Mouse (Mus musculus) lung, embryonic 16.5 days (tissue): ENCODE data around the gene Cacna1i. TPM values are rescaled to one million over a fixed set of nuclear protein-coding genes. Genes with fewer than 3 reads are reported as not detected.

Experiments used
- ATAC-seq: fragments of 200-750 bp; cut with Nextera tagmentation; 2 replicates; pipeline ENCODE4 v1.8.0; 2017; ENCODE audit warnings: low read depth, mild to moderate bottlenecking, moderate library complexity
- H3K27ac ChIP-seq: fragments of 300-500 bp; sonication (generic); 2 replicates; pipeline ENCODE4 v1.5.1; 2014; ENCODE audit warnings: mild to moderate bottlenecking, control low read depth, low read length
- H3K27me3 ChIP-seq: fragments of 300-500 bp; sonication (generic); 2 replicates; pipeline ENCODE4 v1.6.1; 2014; ENCODE audit warnings: low read depth, low read length, mixed read lengths; ENCODE audit not compliant: control insufficient read depth, insufficient read depth
- H3K36me3 ChIP-seq: fragments of 300-500 bp; sonication (generic); 2 replicates; pipeline ENCODE4 v1.6.1; 2014; ENCODE audit warnings: low read length; ENCODE audit not compliant: control insufficient read depth, insufficient read depth
- H3K4me1 ChIP-seq: fragments of 300-500 bp; sonication (generic); replicated peaks from 2 replicates; pipeline ENCODE4 v1.6.1; 2014; ENCODE audit warnings: low read length, mixed read lengths; ENCODE audit not compliant: control insufficient read depth, insufficient read depth
- H3K4me2 ChIP-seq: fragments of 300-500 bp; sonication (generic); 2 replicates; pipeline ENCODE4 v1.6.1; 2014; ENCODE audit warnings: low read depth, low read length, control low read depth
- H3K4me3 ChIP-seq: fragments of 300-500 bp; sonication (generic); 2 replicates; pipeline ENCODE4 v1.5.1; 2014; ENCODE audit warnings: mild to moderate bottlenecking, low read length, control low read depth
- H3K9ac ChIP-seq: fragments of 300-500 bp; sonication (generic); 2 replicates; pipeline ENCODE4 v1.6.1; 2014; ENCODE audit warnings: low read length, control low read depth
- H3K9me3 ChIP-seq: fragments of 300-500 bp; sonication (generic); 2 replicates; pipeline ENCODE4 v1.6.1; 2016; ENCODE audit warnings: low read length; ENCODE audit not compliant: control insufficient read depth
- WGBS: fragments of 180-500 bp; shearing (Covaris S2); extraction: QIAGEN DNeasy Blood & Tissue Kit; methylation state at CpG from one replicate; pipeline ENCODE4 v1.1.7; 2014; 5-methylcytosine and 5-hydroxymethylcytosine counted together
- polyA plus RNA-seq: library from polyadenylated mRNA; unstranded; fragments of >200 nt; fragmentation: Nextera tagmentation; extraction: Ambion mirVana; gene quantifications from 2 replicates; pipeline ENCODE4 v1.2.1, GENCODE M21; 2015

Gene Cacna1i
- not detected in 2 replicates for polyA plus RNA-seq

GRCm38 (mm10) chr15:80286851-80287415 is at the start of gene Cacna1i:
Gene Cacna1i, plus strand, starts transcription at chr15:80287238.
- peaks cover 55% of the 10 kb centered on the region for H3K27me3 ChIP-seq
- ATAC-seq: no peak

GRCm38 (mm10) chr15:80248135-80248534 is 38.9 kb upstream of the Cacna1i start:
- Histone ChIP-seq H3K27ac (no peak overlapping the region), H3K36me3 (peaks cover 48% of the 10 kb centered on the region), H3K9ac (no peak overlapping the region), H3K4me1 (no peaks in the 10 kb centered on the region; the same call in 1 of the 2 replicates), H3K4me2 (no peak overlapping the region), H3K4me3 (no peak overlapping the region), H3K27me3 (no peaks in the 10 kb centered on the region), H3K9me3 (no peaks in the 10 kb centered on the region)
- 94% methylated on average over 12 of the region's 12 CpGs for WGBS
- ATAC-seq: no peak

More at GRCm38 (mm10) chr15:80286851-80287415, at the start of gene Cacna1i:
- peak within 1 kb of the TSS; percentile 83 for H3K4me2 ChIP-seq
- H3K9ac ChIP-seq: no peak within 1 kb of the TSS
- no peaks in the 10 kb centered on the region for H3K9me3 ChIP-seq
- no peak within 1 kb of the TSS for H3K27ac ChIP-seq
- 1% methylated on average over 43 of the region's 50 CpGs for WGBS
- peak within 1 kb of the TSS; percentile 48 for H3K4me3 ChIP-seq
- no peaks in the 10 kb centered on the region for H3K36me3 ChIP-seq
- peaks cover 6% of the 10 kb centered on the region for H3K4me1 ChIP-seq

GRCm38 (mm10) chr15:80248596-80248995 is 38.4 kb upstream of the Cacna1i start:
- no peak overlapping the region for H3K4me2 ChIP-seq
- WGBS: 80% methylated on average over 1 of the region's 1 CpGs
- H3K4me1 ChIP-seq: peaks cover under 1% of the 10 kb centered on the region
- peaks cover 48% of the 10 kb centered on the region for H3K36me3 ChIP-seq
- no peak overlapping the region for H3K27ac ChIP-seq
- no peaks in the 10 kb centered on the region for H3K27me3 ChIP-seq
- ATAC-seq: no peak
- no peak overlapping the region for H3K4me3 ChIP-seq
- no peaks in the 10 kb centered on the region for H3K9me3 ChIP-seq
- H3K9ac ChIP-seq: no peak overlapping the region

- Histone ChIP-seq H3K27me3 (no peaks in the 10 kb centered on the region), H3K36me3 (peaks cover 42% of the 10 kb centered on the region), H3K4me2 (no peak overlapping the region), H3K27ac (no peak overlapping the region), H3K9me3 (no peaks in the 10 kb centered on the region), H3K4me3 (no peak overlapping the region), H3K4me1 (peaks cover 9% of the 10 kb centered on the region), H3K9ac (no peak overlapping the region)
- WGBS: 91% methylated on average over 10 of the region's 10 CpGs
- ATAC-seq: no peak
Measured at GRCm38 (mm10) chr15:80249672-80250071, 37.4 kb upstream of the Cacna1i start.

GRCm38 (mm10) chr15:80250586-80250985 is 36.5 kb upstream of the Cacna1i start:
- ATAC-seq: no peak
- Histone ChIP-seq H3K4me2 (no peak overlapping the region), H3K9me3 (no peaks in the 10 kb centered on the region), H3K27ac (no peak overlapping the region), H3K27me3 (no peaks in the 10 kb centered on the region), H3K4me3 (no peak overlapping the region), H3K4me1 (peaks cover 9% of the 10 kb centered on the region), H3K36me3 (peaks cover 41% of the 10 kb centered on the region), H3K9ac (no peak overlapping the region)
- 66% methylated on average over 6 of the region's 6 CpGs for WGBS

- no peaks in the 10 kb centered on the region for H3K27me3 ChIP-seq
- H3K4me3 ChIP-seq: no peak overlapping the region
- H3K9ac ChIP-seq: no peak overlapping the region
- peak overlapping the region; percentile 98 for H3K27ac ChIP-seq
- H3K9me3 ChIP-seq: no peaks in the 10 kb centered on the region
- peaks cover 25% of the 10 kb centered on the region for H3K4me1 ChIP-seq
- WGBS: 30% methylated on average over 2 of the region's 2 CpGs
- ATAC-seq: no peak
- H3K4me2 ChIP-seq: no peak overlapping the region
- peaks cover 44% of the 10 kb centered on the region for H3K36me3 ChIP-seq
Measured at GRCm38 (mm10) chr15:80253530-80253929, 33.5 kb upstream of the Cacna1i start.

GRCm38 (mm10) chr15:80254207-80254606 is 32.8 kb upstream of the Cacna1i start:
- no peaks in the 10 kb centered on the region for H3K27me3 ChIP-seq
- WGBS: 34% methylated on average over 6 of the region's 6 CpGs
- H3K4me1 ChIP-seq: peaks cover 25% of the 10 kb centered on the region
- H3K9me3 ChIP-seq: no peaks in the 10 kb centered on the region
- peak overlapping the region; percentile 98 for H3K27ac ChIP-seq
- peak overlapping the region; percentile 100 for H3K9ac ChIP-seq
- ATAC-seq: no peak
- H3K36me3 ChIP-seq: peaks cover 38% of the 10 kb centered on the region
- peak overlapping the region; percentile 95 for H3K4me2 ChIP-seq
- H3K4me3 ChIP-seq: peak overlapping the region; percentile 99

- peaks cover 33% of the 10 kb centered on the region for H3K36me3 ChIP-seq
- H3K4me1 ChIP-seq: peaks cover 25% of the 10 kb centered on the region
- H3K27ac ChIP-seq: peak within 1 kb of the TSS; percentile 98
- H3K4me3 ChIP-seq: peak within 1 kb of the TSS; percentile 99
- H3K9ac ChIP-seq: peak within 1 kb of the TSS; percentile 100
- H3K4me2 ChIP-seq: peak within 1 kb of the TSS; percentile 95
- no peaks in the 10 kb centered on the region for H3K9me3 ChIP-seq
- ATAC-seq: peak; percentile 95
- H3K27me3 ChIP-seq: no peaks in the 10 kb centered on the region
- under 1% methylated on average over 62 of the region's 62 CpGs for WGBS
Measured at GRCm38 (mm10) chr15:80254847-80255645, 32.0 kb upstream of the Cacna1i start, which contains the start of gene Atf4. Gene Atf4, plus strand, starts transcription at chr15:80255184.

GRCm38 (mm10) chr15:80255646-80256121 is 31.4 kb upstream of the Cacna1i start:
- Histone ChIP-seq H3K36me3 (peaks cover 31% of the 10 kb centered on the region), H3K4me2 (peak overlapping the region; percentile 95), H3K9me3 (no peaks in the 10 kb centered on the region), H3K27me3 (no peaks in the 10 kb centered on the region), H3K9ac (peak overlapping the region; percentile 100), H3K4me3 (peak overlapping the region; percentile 99), H3K4me1 (peaks cover 25% of the 10 kb centered on the region), H3K27ac (peak overlapping the region; percentile 98)
- peak; percentile 70 for ATAC-seq
- WGBS: under 1% methylated on average over 51 of the region's 51 CpGs
